Mouse (Mus musculus) ES-E14 (cell line): Measurements from ENCODE around the gene Creld2. TPM values are rescaled to one million over a fixed set of nuclear protein-coding genes. Genes with fewer than 3 reads are reported as not detected.

Source experiments
- DNase-seq: peaks from one replicate; pipeline ENCODE4 v3.0.0-alpha.2; 2013; ENCODE audit warnings: low read depth, low spot score
- H3K27ac ChIP-seq: 2 replicates; pipeline ENCODE4 v1.5.1; 2012; ENCODE audit warnings: low read depth, mild to moderate bottlenecking, low read length, moderate library complexity, mixed read lengths; ENCODE audit not compliant: poor library complexity, insufficient read depth, severe bottlenecking
- H3K36me3 ChIP-seq: 2 replicates; pipeline ENCODE4 v1.6.1; 2012; ENCODE audit warnings: mild to moderate bottlenecking, low read length, moderate library complexity, mixed read lengths; ENCODE audit not compliant: control insufficient read depth, poor library complexity, insufficient read depth, severe bottlenecking
- H3K4me1 ChIP-seq, 2 experiments: fragments of 150-350 bp in 1 of 2; sonication (generic) in 1 of 2; 2 replicates each; pipeline ENCODE4 v1.6.1; 2012; ENCODE audit warnings: low read length in 2 of 2, mild to moderate bottlenecking in 1 of 2, mixed read lengths in 1 of 2; ENCODE audit not compliant: control insufficient read depth in 2 of 2, insufficient read depth in 2 of 2, poor library complexity in 1 of 2
- H3K4me3 ChIP-seq, 2 experiments: fragments of 150-350 bp in 1 of 2; sonication (generic) in 1 of 2; 2 replicates each; pipeline ENCODE4 v1.5.1; 2012; ENCODE audit warnings: low read length in 2 of 2, low read depth in 1 of 2, mild to moderate bottlenecking in 1 of 2, mixed read lengths in 1 of 2; ENCODE audit not compliant: insufficient read depth in 1 of 2, poor library complexity in 1 of 2, severe bottlenecking in 1 of 2
- H3K9ac ChIP-seq: 2 replicates; pipeline ENCODE4 v1.6.1; 2012; ENCODE audit warnings: low read depth, mild to moderate bottlenecking, low read length, mixed read lengths; ENCODE audit not compliant: poor library complexity, insufficient read depth, severe bottlenecking
- H3K9me3 ChIP-seq: fragments of 150-350 bp; sonication (generic); 2 replicates; pipeline ENCODE4 v1.6.1; 2012; ENCODE audit warnings: low read depth, mild to moderate bottlenecking, low read length; ENCODE audit not compliant: control insufficient read depth, insufficient read depth
- CHD2 ChIP-seq: IDR thresholded peaks from 2 replicates; pipeline ENCODE4 v1.6.1; 2014; ENCODE audit warnings: mild to moderate bottlenecking, low read depth, low read length, inconsistent platforms
- HCFC1 ChIP-seq: IDR thresholded peaks from 2 replicates; pipeline ENCODE4 v1.6.1; 2012; ENCODE audit warnings: low read length, inconsistent platforms, borderline replicate concordance; ENCODE audit not compliant: insufficient read depth
- MAFK ChIP-seq: IDR thresholded peaks from 2 replicates; pipeline ENCODE4 v1.6.1; 2014; ENCODE audit warnings: mild to moderate bottlenecking, low read depth, low read length, inconsistent platforms; ENCODE audit not compliant: insufficient read depth
- ZC3H11A ChIP-seq: IDR thresholded peaks from 2 replicates; pipeline ENCODE4 v1.6.1; 2012; ENCODE audit warnings: low read depth, mild to moderate bottlenecking, inconsistent platforms, low read length, borderline replicate concordance
- ZNF384 ChIP-seq: IDR thresholded peaks from 2 replicates; pipeline ENCODE4 v1.6.1; 2012; ENCODE audit warnings: low read depth, low read length, inconsistent platforms
- in situ Hi-C, 2 experiments: fragments of 600-800 bp; cut with MboI; formaldehyde crosslinking; loops; one replicate each; pipeline ENCODE4 v1.15.1; 2025; ENCODE audit warnings: low sequenced_read_pairs in 2 of 2, inconsistent platforms in 1 of 2; ENCODE audit not compliant: unreplicated experiment in 2 of 2
- total RNA-seq: library from RNA; depleted of rRNA; stranded (reverse); fragments of 300-350 nt; gene quantifications from 2 replicates; pipeline ENCODE4 v1.2.3, GENCODE M21; 2012

Creld2 gene
- total RNA-seq, 1 experiment: 328 TPM

GRCm38 (mm10) chr15:88841580-88842299 is 22.3 kb downstream of the Creld2 start:
- TF ChIP-seq HCFC1: no peak
- no peak for TF ChIP-seq ZC3H11A
- no peak for TF ChIP-seq CHD2
- no peak for TF ChIP-seq MAFK
- TF ChIP-seq ZNF384: no peak
- Histone ChIP-seq H3K4me1 (peaks cover 5 to 16% of the 10 kb centered on the region in 2 experiments; a peak in 3 of 4 replicates), H3K36me3 (no peaks in the 10 kb centered on the region), H3K9ac (no peak overlapping the region), H3K9me3 (no peaks in the 10 kb centered on the region), H3K27ac (no peak overlapping the region), H3K4me3 (no peak overlapping the region)
- in situ Hi-C loops: no loop called here
- DNase-seq: no peak

GRCm38 (mm10) chr15:88842300-88842673 is 22.8 kb downstream of the Creld2 start:
- TF ChIP-seq HCFC1 (no peak), MAFK (no peak), ZNF384 (no peak), ZC3H11A (no peak), CHD2 (no peak)
- H3K9ac ChIP-seq: no peak overlapping the region
- no peak for DNase-seq
- H3K36me3 ChIP-seq: no peaks in the 10 kb centered on the region
- no peak overlapping the region for H3K4me3 ChIP-seq
- peaks cover 5 to 16% of the 10 kb centered on the region in 2 experiments; a peak in 3 of 4 replicates for H3K4me1 ChIP-seq
- H3K27ac ChIP-seq: no peak overlapping the region
- H3K9me3 ChIP-seq: no peaks in the 10 kb centered on the region
- in situ Hi-C loops: no loop called here

- H3K27ac ChIP-seq: no peak overlapping the region
- H3K9me3 ChIP-seq: no peaks in the 10 kb centered on the region
- H3K4me1 ChIP-seq: peaks cover 5 to 16% of the 10 kb centered on the region in 2 experiments; a peak in 3 of 4 replicates
- in situ Hi-C loops: no loop called here
- no peak overlapping the region for H3K4me3 ChIP-seq
- TF ChIP-seq CHD2: no peak
- no peak for TF ChIP-seq ZC3H11A
- TF ChIP-seq MAFK: no peak
- TF ChIP-seq HCFC1: no peak
- no peak for TF ChIP-seq ZNF384
- no peak for DNase-seq
- no peaks in the 10 kb centered on the region for H3K36me3 ChIP-seq
- no peak overlapping the region for H3K9ac ChIP-seq
Observed at GRCm38 (mm10) chr15:88843486-88844097, 24.1 kb downstream of the Creld2 start.

GRCm38 (mm10) chr15:88844966-88845365 is 25.5 kb downstream of the Creld2 start:
- Histone ChIP-seq H3K4me3 (no peak overlapping the region), H3K4me1 (peaks cover 3 to 5% of the 10 kb centered on the region in 2 experiments; a peak in 1 of 4 replicates), H3K9ac (no peak overlapping the region), H3K27ac (no peak overlapping the region), H3K9me3 (no peaks in the 10 kb centered on the region), H3K36me3 (no peaks in the 10 kb centered on the region)
- DNase-seq: no peak
- TF ChIP-seq HCFC1: no peak
- no peak for TF ChIP-seq MAFK
- TF ChIP-seq ZC3H11A: no peak
- no peak for TF ChIP-seq CHD2
- TF ChIP-seq ZNF384: no peak
- in situ Hi-C loops: no loop called here
